Mouse (Mus musculus) small intestine, adult 2 months (tissue): ENCODE data around the gene Rtp3.

ENCODE experiments used
- CTCF ChIP-seq: fragments of 200-500 bp; IDR thresholded peaks from 2 replicates; pipeline ENCODE4 v1.5.1; 2012; ENCODE audit warnings: low read depth, mild to moderate bottlenecking, control low read depth, inconsistent platforms, low read length, moderate library complexity, mixed read lengths; ENCODE audit not compliant: insufficient replicate concordance, insufficient read length; ENCODE audit errors: extremely low read depth
- POLR2A ChIP-seq: fragments of 200-500 bp; IDR thresholded peaks from 2 replicates; pipeline ENCODE4 v1.6.1; 2012; ENCODE audit warnings: low read depth, mild to moderate bottlenecking, control low read depth, inconsistent platforms, low read length, moderate library complexity

GRCm38 (mm10) chr9:110935941-110936340, 54.4 kb downstream of the Rtp3 start:
- TF ChIP-seq POLR2A (no peak), CTCF (no peak)
